Mouse (Mus musculus) embryonic facial prominence, embryonic 14.5 days (tissue): ENCODE measurements around the gene Dgkd. TPM values are rescaled to one million over a fixed set of nuclear protein-coding genes. Genes with fewer than 3 reads are reported as not detected.

Experiments used
- ATAC-seq: fragments of 200-750 bp; cut with Nextera tagmentation; 2 replicates; pipeline ENCODE4 v1.8.0; 2017; ENCODE audit warnings: low read depth, moderate number of reproducible peaks, moderate TSS enrichment
- DNase-seq: peaks from one replicate; pipeline ENCODE4 v3.0.0-alpha.2; 2015; ENCODE audit warnings: low spot score
- H3K27ac ChIP-seq: fragments of 300-500 bp; sonication (generic); replicated peaks from 2 replicates; pipeline ENCODE4 v1.5.1; 2014; ENCODE audit warnings: low read depth, mild to moderate bottlenecking, low read length, moderate library complexity
- H3K27me3 ChIP-seq: fragments of 300-500 bp; sonication (generic); replicated peaks from 2 replicates; pipeline ENCODE4 v1.6.1; 2014; ENCODE audit warnings: low read length; ENCODE audit not compliant: control insufficient read depth, insufficient read depth
- H3K36me3 ChIP-seq: fragments of 300-500 bp; sonication (generic); 2 replicates; pipeline ENCODE4 v1.6.1; 2014; ENCODE audit warnings: low read length, mixed read lengths; ENCODE audit not compliant: control insufficient read depth, insufficient read depth
- H3K4me1 ChIP-seq: fragments of 300-500 bp; sonication (generic); 2 replicates; pipeline ENCODE4 v1.6.1; 2014; ENCODE audit warnings: antibody characterized with exemption, low read length; ENCODE audit not compliant: control insufficient read depth, insufficient read depth
- H3K4me2 ChIP-seq: fragments of 300-500 bp; sonication (generic); 2 replicates; pipeline ENCODE4 v1.6.1; 2014; ENCODE audit warnings: low read depth, mild to moderate bottlenecking, low read length, moderate library complexity, mixed read lengths
- H3K4me3 ChIP-seq: fragments of 300-500 bp; sonication (generic); 2 replicates; pipeline ENCODE4 v1.5.1; 2014; ENCODE audit warnings: low read depth, mild to moderate bottlenecking, low read length
- H3K9ac ChIP-seq: fragments of 300-500 bp; sonication (generic); 2 replicates; pipeline ENCODE4 v1.6.1; 2014; ENCODE audit warnings: low read depth, mild to moderate bottlenecking, low read length, moderate library complexity, mixed read lengths
- H3K9me3 ChIP-seq: fragments of 300-500 bp; sonication (generic); 2 replicates; pipeline ENCODE4 v1.6.1; 2016; ENCODE audit warnings: low read length; ENCODE audit not compliant: control insufficient read depth
- WGBS: fragments of 180-500 bp; shearing (Covaris S2); extraction: QIAGEN DNeasy Blood & Tissue Kit; methylation state at CpG from one replicate; pipeline ENCODE4 v1.1.7; 2014; 5-methylcytosine and 5-hydroxymethylcytosine counted together
- polyA plus RNA-seq: library from polyadenylated mRNA; unstranded; fragments of >200 nt; fragmentation: Nextera tagmentation; extraction: Ambion mirVana; gene quantifications from 2 replicates; pipeline ENCODE4 v1.2.1, GENCODE M21; 2014

Dgkd gene
- polyA plus RNA-seq, 1 experiment from 2014 or later, result 31.7 TPM

- 51% methylated on average over 2 of the region's 2 CpGs for WGBS
- Histone ChIP-seq H3K9me3 (no peaks in the 10 kb centered on the region), H3K4me3 (no peak overlapping the region), H3K36me3 (peaks cover 83% of the 10 kb centered on the region), H3K9ac (no peak overlapping the region), H3K4me2 (no peak overlapping the region), H3K27me3 (no peaks in the 10 kb centered on the region), H3K27ac (no peak overlapping the region), H3K4me1 (no peaks in the 10 kb centered on the region)
- DNase-seq (peak; percentile 9), ATAC-seq (no peak)
Observed at GRCm38 (mm10) chr1:87936516-87936915, 83.4 kb downstream of the Dgkd start.

- DNase-seq (no peak), ATAC-seq (no peak)
- 100% methylated on average over 1 of the region's 1 CpGs for WGBS
- Histone ChIP-seq H3K36me3 (peaks cover 100% of the 10 kb centered on the region), H3K4me2 (no peak overlapping the region), H3K9ac (no peak overlapping the region), H3K27ac (no peak overlapping the region), H3K9me3 (no peaks in the 10 kb centered on the region), H3K4me1 (no peaks in the 10 kb centered on the region), H3K4me3 (no peak overlapping the region), H3K27me3 (no peaks in the 10 kb centered on the region)
Observed at GRCm38 (mm10) chr1:87941765-87942164, 88.7 kb downstream of the Dgkd start.

- Histone ChIP-seq H3K4me1 (no peaks in the 10 kb centered on the region), H3K36me3 (peaks cover 99% of the 10 kb centered on the region)
- WGBS, result 89% methylated on average over 6 of the region's 6 CpGs
Observed at GRCm38 (mm10) chr1:87947681-87948091, 94.6 kb downstream of the Dgkd start.

GRCm38 (mm10) chr1:87951641-87952040, 98.6 kb downstream of the Dgkd start:
- 90% methylated on average over 3 of the region's 3 CpGs for WGBS
- no peaks in the 10 kb centered on the region for H3K4me1 ChIP-seq
- peaks cover 98% of the 10 kb centered on the region for H3K36me3 ChIP-seq
- no peak overlapping the region for H3K4me3 ChIP-seq
- DNase-seq (no peak), ATAC-seq (no peak)
- H3K4me2 ChIP-seq, result no peak overlapping the region
- H3K9me3 ChIP-seq, result no peaks in the 10 kb centered on the region
- H3K27me3 ChIP-seq, result no peaks in the 10 kb centered on the region
- H3K9ac ChIP-seq, result no peak overlapping the region
- H3K27ac ChIP-seq, result no peak overlapping the region

More at GRCm38 (mm10) chr1:87947681-87948091, 94.6 kb downstream of the Dgkd start:
- Histone ChIP-seq H3K9me3 (no peaks in the 10 kb centered on the region), H3K27me3 (no peaks in the 10 kb centered on the region), H3K27ac (no peak overlapping the region), H3K4me3 (no peak overlapping the region), H3K4me2 (no peak overlapping the region), H3K9ac (no peak overlapping the region)
- ATAC-seq (no peak), DNase-seq (no peak)

- no peak overlapping the region for H3K4me2 ChIP-seq
- DNase-seq (no peak), ATAC-seq (no peak)
- no peak overlapping the region for H3K9ac ChIP-seq
- H3K4me1 ChIP-seq, result no peaks in the 10 kb centered on the region
- H3K36me3 ChIP-seq, result peaks cover 98% of the 10 kb centered on the region
- H3K9me3 ChIP-seq, result no peaks in the 10 kb centered on the region
- no peaks in the 10 kb centered on the region for H3K27me3 ChIP-seq
- no peak overlapping the region for H3K27ac ChIP-seq
- 81% methylated on average over 3 of the region's 3 CpGs for WGBS
- H3K4me3 ChIP-seq, result no peak overlapping the region
Observed at GRCm38 (mm10) chr1:87953073-87953472, 100.0 kb downstream of the Dgkd start.

GRCm38 (mm10) chr1:87958931-87959330, 105.8 kb downstream of the Dgkd start:
- Histone ChIP-seq H3K4me3 (no peak overlapping the region), H3K27ac (no peak overlapping the region), H3K4me2 (no peak overlapping the region), H3K36me3 (peaks cover 84% of the 10 kb centered on the region), H3K4me1 (no peaks in the 10 kb centered on the region), H3K9me3 (no peaks in the 10 kb centered on the region), H3K27me3 (no peaks in the 10 kb centered on the region), H3K9ac (no peak overlapping the region)
- ATAC-seq (no peak), DNase-seq (no peak)
- 96% methylated on average over 1 of the region's 1 CpGs for WGBS

GRCm38 (mm10) chr1:87959532-87959931, 106.4 kb downstream of the Dgkd start:
- no peak overlapping the region for H3K4me3 ChIP-seq
- no peak overlapping the region for H3K9ac ChIP-seq
- H3K9me3 ChIP-seq, result no peaks in the 10 kb centered on the region
- H3K4me1 ChIP-seq, result no peaks in the 10 kb centered on the region
- WGBS, result 87% methylated on average over 4 of the region's 4 CpGs
- DNase-seq, result no peak
- H3K4me2 ChIP-seq, result no peak overlapping the region
- peaks cover 84% of the 10 kb centered on the region for H3K36me3 ChIP-seq
- H3K27me3 ChIP-seq, result no peaks in the 10 kb centered on the region
- no peak for ATAC-seq
- no peak overlapping the region for H3K27ac ChIP-seq

- H3K9ac ChIP-seq, result no peak overlapping the region
- WGBS, result 64% methylated on average over 4 of the region's 4 CpGs
- H3K27me3 ChIP-seq, result no peaks in the 10 kb centered on the region
- DNase-seq, result no peak
- no peak for ATAC-seq
- no peak overlapping the region for H3K4me2 ChIP-seq
- H3K4me1 ChIP-seq, result no peaks in the 10 kb centered on the region
- H3K27ac ChIP-seq, result no peak overlapping the region
- H3K36me3 ChIP-seq, result peaks cover 84% of the 10 kb centered on the region
- H3K9me3 ChIP-seq, result no peaks in the 10 kb centered on the region
- H3K4me3 ChIP-seq, result no peak overlapping the region
Observed at GRCm38 (mm10) chr1:87959998-87960431, 106.9 kb downstream of the Dgkd start.

- ATAC-seq, result no peak
- H3K4me3 ChIP-seq, result no peak overlapping the region
- 96% methylated on average over 4 of the region's 4 CpGs for WGBS
- H3K9ac ChIP-seq, result no peak overlapping the region
- H3K4me2 ChIP-seq, result no peak overlapping the region
- H3K27me3 ChIP-seq, result no peaks in the 10 kb centered on the region
- no peaks in the 10 kb centered on the region for H3K4me1 ChIP-seq
- no peaks in the 10 kb centered on the region for H3K9me3 ChIP-seq
- DNase-seq, result no peak
- H3K36me3 ChIP-seq, result peaks cover 83% of the 10 kb centered on the region
- H3K27ac ChIP-seq, result no peak overlapping the region
Observed at GRCm38 (mm10) chr1:87960752-87961151, 107.7 kb downstream of the Dgkd start.
